In the genomic region with DNA sequence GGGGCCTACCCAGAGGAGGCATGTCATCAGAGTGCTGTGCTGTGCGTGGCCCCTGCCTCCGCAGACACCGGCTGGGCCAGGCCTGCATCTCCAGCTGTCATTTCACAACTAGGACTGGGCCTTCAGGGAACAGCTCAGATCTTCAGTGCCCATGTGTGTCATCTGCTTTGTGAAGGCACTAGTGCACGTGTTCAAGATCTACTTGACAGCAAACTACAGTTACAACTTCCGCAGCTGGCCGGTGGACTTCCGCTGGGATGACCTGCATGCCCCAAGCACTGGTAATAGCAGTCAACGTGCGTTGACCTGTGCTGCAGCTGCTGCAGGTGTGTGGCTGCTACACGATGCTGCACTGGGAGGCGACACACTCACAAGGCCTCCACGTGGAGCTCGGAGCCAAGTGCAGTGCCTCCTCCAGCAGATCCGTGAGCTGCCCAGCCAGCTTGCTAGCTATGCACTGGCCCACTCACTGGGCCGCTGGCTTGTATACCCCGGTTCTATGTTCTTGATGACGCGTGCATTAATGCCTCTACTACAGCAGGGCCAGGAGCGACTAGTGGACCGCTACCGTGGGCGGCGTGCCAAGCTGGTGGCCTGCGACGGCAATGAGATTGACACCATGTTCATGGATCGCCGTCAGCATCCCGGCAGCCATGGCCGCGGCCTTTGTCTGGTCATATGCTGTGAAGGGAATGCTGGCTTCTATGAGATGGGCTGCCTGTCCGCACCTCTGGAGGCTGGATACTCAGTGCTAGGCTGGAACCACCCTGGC, we compare ENCODE assay signal across 28 mouse cellular contexts. TPM values are rescaled to one million over a fixed set of nuclear protein-coding genes. Genes with fewer than 3 reads are reported as not detected.
DNase-seq lines count a peak whose midpoint lies in the region; ATAC-seq and TF ChIP-seq lines count a peak whose summit lies in the region.
"Had no signal": no experiment of that assay in that cellular context is flagged by ENCODE, and none has a peak within 500 bp of the region (broad histone marks: within the 10 kb centered on the region; RNA-seq: fewer than 3 reads in every experiment).

Gene Abhd16b (plus strand): TSS at position 51 of the 772 bp plus-strand sequence.

- peaks cover 11% of the 10 kb centered on the region for H3K4me1 ChIP-seq in cerebellum, adult 2 months (ENCODE audit: control insufficient read depth, insufficient read depth, low read length)
- H3K4me1 ChIP-seq in liver, embryonic 11.5 days (replicated peaks; ENCODE audit: control insufficient read depth, insufficient read depth, low read length): peaks cover 8% of the 10 kb centered on the region; the same call in 1 of the 2 replicates
- peaks cover 6 to 12% of the 10 kb centered on the region in 2 experiments; a peak in 3 of 4 replicates for H3K4me1 ChIP-seq in MEL (ENCODE audit: control insufficient read depth in 1 of 2, insufficient read depth in 2 of 2, low read length in 2 of 2)
- peaks cover 34% of the 10 kb centered on the region for H3K4me1 ChIP-seq in liver, embryonic 15.5 days (replicated peaks)
- peaks cover 21% of the 10 kb centered on the region for H3K4me1 ChIP-seq in embryonic facial prominence, embryonic 10.5 days

- DNase-seq in cerebellum, adult 9-11 months: peak; percentile 46
- DNase-seq in cerebellum, adult 2 months: no peak
- DNase-seq in liver, embryonic 11.5 days (ENCODE audit: low spot score): no peak
- DNase-seq in liver (no peak), MEL (ENCODE audit: low read depth, low spot score) (no peak)
- no peak for DNase-seq in embryonic facial prominence, embryonic 10.5 days (ENCODE audit: low spot score)
- no peak for DNase-seq in adrenal gland, postnatal 14 days
- DNase-seq: adrenal gland, postnatal 10 days; cerebellum, adult 9-10 months; gastrocnemius, postnatal 14 days; heart, adult 2 months; kidney, adult 18-20 months; thymus, postnatal 14 days had no signal

- H3K9me3 ChIP-seq in liver, embryonic 11.5 days (ENCODE audit: control insufficient read depth, low read length): no peaks in the 10 kb centered on the region
- no peaks in the 10 kb centered on the region for H3K9me3 ChIP-seq in MEL (replicated peaks; ENCODE audit: insufficient read depth, low read length)
- no peaks in the 10 kb centered on the region for H3K9me3 ChIP-seq in liver, embryonic 15.5 days (replicated peaks)
- H3K9me3 ChIP-seq in embryonic facial prominence, embryonic 10.5 days: no peaks in the 10 kb centered on the region
- H3K9me3 ChIP-seq: G1E; hindbrain, embryonic 12.5 days; limb, embryonic 10.5 days; midbrain, embryonic 15.5 days; neural tube, embryonic 12.5 days had no signal

- no peak for ATAC-seq in liver, embryonic 11.5 days (replicated peaks; ENCODE audit: low FRiP score)
- no peak for ATAC-seq in liver, embryonic 15.5 days (ENCODE audit: insufficient read depth)
- ATAC-seq: forebrain, embryonic 14.5 days; lung, postnatal 0 days; midbrain, embryonic 15.5 days had no signal

- H3K9ac ChIP-seq in liver, embryonic 11.5 days (ENCODE audit: low read depth, low read length): no peak within 1 kb of the TSS
- H3K9ac ChIP-seq in MEL (ENCODE audit: control insufficient read depth, low read depth, low read length, poor library complexity, severe bottlenecking): peak within 1 kb of the TSS; percentile 42; the same call in 1 of the 2 replicates
- peak within 1 kb of the TSS; percentile 43; the same call in 1 of the 2 replicates for H3K9ac ChIP-seq in liver, embryonic 15.5 days
- H3K9ac ChIP-seq: hindbrain, embryonic 12.5 days; midbrain, embryonic 15.5 days; neural tube, embryonic 12.5 days had no signal

- H3K36me3 ChIP-seq in liver, embryonic 11.5 days (ENCODE audit: control insufficient read depth, insufficient read depth, low read length): no peaks in the 10 kb centered on the region
- no peaks in the 10 kb centered on the region; a peak in 1 of 4 replicates for H3K36me3 ChIP-seq in MEL (ENCODE audit: control insufficient read depth in 1 of 2, insufficient read depth in 2 of 2, low read length in 2 of 2)
- no peaks in the 10 kb centered on the region for H3K36me3 ChIP-seq in liver, embryonic 15.5 days (replicated peaks)
- no peaks in the 10 kb centered on the region for H3K36me3 ChIP-seq in embryonic facial prominence, embryonic 10.5 days (replicated peaks)
- H3K36me3 ChIP-seq: hindbrain, embryonic 12.5 days; limb, embryonic 10.5 days; midbrain, embryonic 15.5 days; neural tube, embryonic 12.5 days had no signal

- WGBS in cerebellum, adult 2 months: 74% methylated on average over 31 of the region's 31 CpGs
- WGBS in liver, embryonic 11.5 days: 86% methylated on average over 31 of the region's 31 CpGs
- 85% methylated on average over 31 of the region's 31 CpGs for WGBS in liver, embryonic 15.5 days (ENCODE audit: insufficient replicate concordance)
- WGBS in embryonic facial prominence, embryonic 10.5 days: 86% methylated on average over 31 of the region's 31 CpGs

- no peak for TF ChIP-seq CTCF in cerebellum, adult 2 months (IDR thresholded peaks at IDR 0.05; ENCODE audit: borderline replicate concordance, insufficient read depth, low read depth, low read length)
- no peak for TF ChIP-seq CTCF in MEL (IDR thresholded peaks at IDR 0.05 in 2 of 3, conservative IDR thresholded peaks at IDR 0.05 in 1 of 3; ENCODE audit: control insufficient read depth in 1 of 3, insufficient read depth in 1 of 3, low read depth in 2 of 3, low read length in 3 of 3, poor library complexity in 1 of 3, severe bottlenecking in 1 of 3)

- no peak within 1 kb of the TSS for H3K4me3 ChIP-seq in cerebellum, adult 2 months (replicated peaks; ENCODE audit: insufficient read depth, low read depth, low read length)
- H3K4me3 ChIP-seq in liver, embryonic 11.5 days (ENCODE audit: low read depth, low read length): no peak within 1 kb of the TSS
- H3K4me3 ChIP-seq in MEL (ENCODE audit: control insufficient read depth in 1 of 2, insufficient read depth in 1 of 2, low read depth in 2 of 2, low read length in 2 of 2): peak within 1 kb of the TSS; percentile 30 to 72; a peak in 3 of 4 replicates
- no peak within 1 kb of the TSS for H3K4me3 ChIP-seq in liver, embryonic 15.5 days (replicated peaks)
- H3K4me3 ChIP-seq in embryonic facial prominence, embryonic 10.5 days: no peak within 1 kb of the TSS
- H3K4me3 ChIP-seq: heart, adult 2 months; hindbrain, embryonic 12.5 days; limb, embryonic 10.5 days; midbrain, embryonic 15.5 days; neural tube, embryonic 12.5 days had no signal

- H3K79me2 ChIP-seq in MEL (ENCODE audit: control insufficient read depth, insufficient read depth, low read length, poor library complexity): peaks cover 11% of the 10 kb centered on the region

- H3K27me3 ChIP-seq in cerebellum, adult 2 months (ENCODE audit: control insufficient read depth, insufficient read depth, low read length): no peaks in the 10 kb centered on the region
- no peaks in the 10 kb centered on the region for H3K27me3 ChIP-seq in liver, embryonic 11.5 days (replicated peaks; ENCODE audit: control insufficient read depth, insufficient read depth, low read length)
- peaks cover 2 to 13% of the 10 kb centered on the region in 2 experiments; a peak in 3 of 4 replicates for H3K27me3 ChIP-seq in MEL (ENCODE audit: control insufficient read depth in 1 of 2, insufficient read depth in 2 of 2, low read length in 2 of 2)
- H3K27me3 ChIP-seq in liver, embryonic 15.5 days: no peaks in the 10 kb centered on the region
- no peaks in the 10 kb centered on the region for H3K27me3 ChIP-seq in embryonic facial prominence, embryonic 10.5 days (replicated peaks; ENCODE audit: low read depth, poor library complexity, severe bottlenecking)
- H3K27me3 ChIP-seq: hindbrain, embryonic 12.5 days; midbrain, embryonic 15.5 days; neural tube, embryonic 12.5 days had no signal

- no peak within 1 kb of the TSS for H3K27ac ChIP-seq in cerebellum, adult 2 months (ENCODE audit: insufficient read depth, low read length)
- no peak within 1 kb of the TSS for H3K27ac ChIP-seq in liver, embryonic 11.5 days (ENCODE audit: low read depth, low read length)
- H3K27ac ChIP-seq in MEL (ENCODE audit: control insufficient read depth, low read depth, low read length): 0 out of 2 replicates have a peak within 1 kb of the TSS, but pooled peaks have one; percentile 9
- H3K27ac ChIP-seq in liver, embryonic 15.5 days (replicated peaks): 0 out of 2 replicates have a peak within 1 kb of the TSS, but pooled peaks have one; percentile 33
- no peak within 1 kb of the TSS for H3K27ac ChIP-seq in embryonic facial prominence, embryonic 10.5 days (replicated peaks)
- H3K27ac ChIP-seq: heart, adult 2 months; hindbrain, embryonic 12.5 days; limb, embryonic 10.5 days; macrophage; midbrain, embryonic 15.5 days; neural tube, embryonic 12.5 days; stomach, postnatal 0 days had no signal

- TF ChIP-seq RAD21 in MEL (IDR thresholded peaks at IDR 0.05; ENCODE audit: low read depth, low read length): no peak

- no peak for TF ChIP-seq EP300 in MEL (IDR thresholded peaks at IDR 0.05; ENCODE audit: low read depth in 1 of 2, low read length in 2 of 2)

- peak within 1 kb of the TSS; percentile 7; the same call in 1 of the 2 replicates for H3K4me2 ChIP-seq in liver, embryonic 11.5 days
- H3K4me2 ChIP-seq in liver, embryonic 15.5 days: peak within 1 kb of the TSS; percentile 33
- H3K4me2 ChIP-seq: hindbrain, embryonic 12.5 days; midbrain, embryonic 15.5 days; neural tube, embryonic 12.5 days had no signal

- no peak for TF ChIP-seq POLR2A in cerebellum, adult 2 months (IDR thresholded peaks at IDR 0.05; ENCODE audit: borderline replicate concordance, insufficient read depth, low read length)
- no peak for TF ChIP-seq POLR2A in MEL (IDR thresholded peaks at IDR 0.05; ENCODE audit: control insufficient read depth in 1 of 2, insufficient read depth in 1 of 2, low read depth in 1 of 2, low read length in 2 of 2, poor library complexity in 1 of 2)

TF ChIP-seq in MEL, 35 proteins besides CTCF, POLR2A, EP300 and RAD21:
- no peak for TF ChIP-seq CHD1 (IDR thresholded peaks at IDR 0.05; ENCODE audit: low read depth, low read length)
TF ChIP-seq in MEL: peak in this region for 0.

RNA-seq across cellular contexts. Expression of gene Abhd16b, which starts in this region (rescaled TPM):
- polyA plus RNA-seq in cerebellum, adult 2 months (2012; rRNA removed): not detected in 2 replicates
- polyA plus RNA-seq in liver, embryonic 11.5 days (2014; fragmentation: Nextera tagmentation; extraction: Ambion mirVana): 0.13 TPM in 1 of 2 replicates, not detected in the other
- not detected in 2 replicates for total RNA-seq in MEL (2012; rRNA removed)
- under 1 TPM in 1 of 2 experiments, not detected in 1; 0.08 TPM for polyA plus RNA-seq in MEL (2012; ENCODE audit: insufficient read depth in 1 of 2, insufficient read length in 2 of 2, low read depth in 1 of 2, low replicate concordance in 2 of 2, missing spikeins in 1 of 2)
- polyA plus RNA-seq in liver, embryonic 15.5 days (2015; fragmentation: Nextera tagmentation; extraction: Ambion mirVana): not detected in 2 replicates
- polyA plus RNA-seq in embryonic facial prominence, embryonic 10.5 days (2016; fragmentation: Nextera tagmentation; extraction: Ambion mirVana): 0.11 and 0.16 TPM in 2 replicates
- total RNA-seq in adrenal gland, postnatal 14 days (2021): not detected in 2 replicates
- total RNA-seq: adrenal gland, postnatal 10 days; G1E; gastrocnemius, postnatal 14 days; heart, adult 2 months; heart, postnatal 25 days; layer of hippocampus, postnatal 14 days; liver, adult 2 months had no signal
- polyA plus RNA-seq: cortical plate, adult 2 months; forebrain, embryonic 14.5 days; frontal cortex, adult 2 months; G1E; heart, adult 2 months; liver, adult 2 months; macrophage had no signal

Comparison
In these comparisons a context has a peak if more than half of its experiments do, and no peak if none do; other contexts are left out.
1. H3K27ac ChIP-seq: peak in MEL (single experiment) and liver, embryonic 15.5 days (single experiment); none in cerebellum, adult 2 months (single experiment), liver, embryonic 11.5 days (single experiment) and embryonic facial prominence, embryonic 10.5 days (single experiment).
2. H3K4me3 ChIP-seq: peak in MEL (2 of 2); none in cerebellum, adult 2 months (single experiment), liver, embryonic 11.5 days (single experiment), liver, embryonic 15.5 days (single experiment) and embryonic facial prominence, embryonic 10.5 days (single experiment).